Mouse (Mus musculus) forebrain, postnatal 0 days (tissue): ENCODE data around the gene Upb1. TPM values are rescaled to one million over a fixed set of nuclear protein-coding genes. Genes with fewer than 3 reads are reported as not detected.

Experiments used
- ATAC-seq: fragments of 200-750 bp; cut with Nextera tagmentation; 2 replicates; pipeline ENCODE4 v1.8.0; 2017; ENCODE audit warnings: mild to moderate bottlenecking, moderate library complexity
- DNase-seq: peaks from one replicate; pipeline ENCODE4 v3.0.0-alpha.2; 2015
- H3K27ac ChIP-seq: fragments of 300-500 bp; sonication (generic); 2 replicates; pipeline ENCODE4 v1.5.1; 2014; ENCODE audit warnings: low read depth, mild to moderate bottlenecking, antibody characterized with exemption, low read length, moderate library complexity, mixed read lengths
- H3K27me3 ChIP-seq: fragments of 300-500 bp; sonication (generic); 2 replicates; pipeline ENCODE4 v1.6.1; 2014; ENCODE audit warnings: mild to moderate bottlenecking, low read length, mixed read lengths; ENCODE audit not compliant: insufficient read depth
- H3K36me3 ChIP-seq: fragments of 300-500 bp; sonication (generic); 2 replicates; pipeline ENCODE4 v1.6.1; 2014; ENCODE audit warnings: mild to moderate bottlenecking, moderate library complexity; ENCODE audit not compliant: insufficient read depth
- H3K4me1 ChIP-seq: fragments of 300-500 bp; sonication (generic); 2 replicates; pipeline ENCODE4 v1.6.1; 2014; ENCODE audit warnings: antibody characterized with exemption; ENCODE audit not compliant: insufficient read depth
- H3K4me2 ChIP-seq: fragments of 300-500 bp; sonication (generic); 2 replicates; pipeline ENCODE4 v1.6.1; 2014; ENCODE audit warnings: low read depth, mild to moderate bottlenecking, moderate library complexity
- H3K4me3 ChIP-seq: fragments of 300-500 bp; sonication (generic); 2 replicates; pipeline ENCODE4 v1.5.1; 2014; ENCODE audit warnings: low read depth, low read length, mixed read lengths
- H3K9ac ChIP-seq: fragments of 300-500 bp; sonication (generic); 2 replicates; pipeline ENCODE4 v1.6.1; 2014; ENCODE audit warnings: mild to moderate bottlenecking
- H3K9me3 ChIP-seq: fragments of 300-500 bp; sonication (generic); 2 replicates; pipeline ENCODE4 v1.6.1; 2016; ENCODE audit warnings: low read length
- CTCF ChIP-seq: sonication (generic); IDR thresholded peaks from 2 replicates; pipeline ENCODE4 v1.5.1; 2016; ENCODE audit warnings: antibody characterized with exemption, control low read depth, low read depth
- WGBS: fragments of 180-500 bp; shearing (Covaris S2); extraction: QIAGEN DNeasy Blood & Tissue Kit; methylation state at CpG from one replicate; pipeline ENCODE4 v1.1.7; 2014; 5-methylcytosine and 5-hydroxymethylcytosine counted together
- polyA plus RNA-seq: library from polyadenylated mRNA; unstranded; fragments of >200 nt; fragmentation: Nextera tagmentation; extraction: Ambion mirVana; gene quantifications from 2 replicates; pipeline ENCODE4 v1.2.1, GENCODE M21; 2015
- total RNA-seq: library from RNA; depleted of rRNA; stranded (reverse); fragments of >200 nt; gene quantifications from 2 replicates; pipeline ENCODE4 v1.2.3, GENCODE M21; 2014

Gene Upb1
- total and polyA plus RNA-seq, 2 experiments from 2014 or later: 0.58 to 0.62 TPM

GRCm38 (mm10) chr10:75481703-75482102 is 80.8 kb downstream of the Upb1 start:
- DNase-seq (no peak), ATAC-seq (no peak)
- H3K9ac ChIP-seq: no peak overlapping the region
- TF ChIP-seq CTCF: no peak
- WGBS: 88% methylated on average over 4 of the region's 4 CpGs
- no peak overlapping the region for H3K4me3 ChIP-seq
- no peak overlapping the region for H3K4me2 ChIP-seq
- no peaks in the 10 kb centered on the region for H3K36me3 ChIP-seq
- no peaks in the 10 kb centered on the region for H3K9me3 ChIP-seq
- 0 out of 2 replicates have a peak, but pooled peaks cover 4% of the 10 kb centered on the region for H3K4me1 ChIP-seq
- no peak overlapping the region for H3K27ac ChIP-seq
- no peaks in the 10 kb centered on the region for H3K27me3 ChIP-seq

DNA sequence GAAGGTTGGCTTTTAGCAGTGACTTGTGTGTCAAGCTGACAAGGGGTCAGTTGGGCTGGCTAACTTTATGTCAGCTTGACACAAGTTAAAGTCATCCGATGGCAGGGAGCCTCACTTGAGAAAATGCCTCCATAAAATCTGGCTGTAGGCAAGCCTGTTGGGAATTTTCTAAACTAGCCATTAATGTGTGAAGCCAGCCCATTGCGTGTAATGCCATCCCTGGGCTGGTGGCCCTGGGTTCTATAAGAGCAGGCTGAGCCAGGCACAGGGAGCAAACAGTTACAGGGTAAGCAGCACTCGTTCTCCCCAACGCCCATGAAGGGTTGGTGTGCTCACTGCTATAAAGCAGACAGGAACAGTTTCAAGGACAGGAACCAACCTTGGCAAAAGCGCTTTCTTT is 81.4 kb downstream of the Upb1 start:
- no peak overlapping the region for H3K9ac ChIP-seq
- no peaks in the 10 kb centered on the region for H3K36me3 ChIP-seq
- no peak overlapping the region for H3K27ac ChIP-seq
- H3K4me3 ChIP-seq: no peak overlapping the region
- no peak for DNase-seq
- 0 out of 2 replicates have a peak, but pooled peaks cover 4% of the 10 kb centered on the region for H3K4me1 ChIP-seq
- no peak for ATAC-seq
- TF ChIP-seq CTCF: no peak
- no peaks in the 10 kb centered on the region for H3K9me3 ChIP-seq
- no peak overlapping the region for H3K4me2 ChIP-seq
- 94% methylated on average over 5 of the region's 5 CpGs for WGBS
- H3K27me3 ChIP-seq: no peaks in the 10 kb centered on the region

DNA sequence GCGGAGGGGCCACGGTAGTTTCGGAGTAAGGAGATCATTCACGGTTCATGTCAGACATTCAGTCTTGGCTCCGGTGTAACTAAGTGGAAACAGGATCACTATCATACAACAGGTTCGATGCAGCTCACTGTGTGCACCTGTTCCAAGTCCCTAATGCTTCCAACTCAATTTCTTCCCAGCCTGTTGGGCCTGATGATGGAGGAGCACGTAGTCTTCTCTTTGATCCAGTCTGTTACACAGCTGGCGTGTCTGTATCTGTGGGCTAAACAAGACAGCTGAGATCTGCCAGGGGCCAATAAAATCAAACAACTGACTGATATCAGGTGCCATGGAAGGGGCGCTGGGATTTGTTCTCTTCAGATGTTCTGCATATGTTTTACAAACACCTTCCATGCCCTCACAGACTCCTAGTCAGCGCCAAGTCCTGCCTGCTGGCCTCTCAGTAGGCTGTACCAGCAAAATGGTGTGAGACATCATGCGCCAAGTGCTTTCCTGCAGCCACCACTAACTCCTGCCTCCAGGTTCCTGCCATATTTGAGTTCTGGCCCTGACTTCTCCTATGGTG is 82.1 kb downstream of the Upb1 start:
- 85% methylated on average over 11 of the region's 11 CpGs for WGBS
- TF ChIP-seq CTCF: no peak
- H3K9me3 ChIP-seq: no peaks in the 10 kb centered on the region
- H3K9ac ChIP-seq: no peak overlapping the region
- no peak overlapping the region for H3K4me3 ChIP-seq
- H3K27me3 ChIP-seq: no peaks in the 10 kb centered on the region
- no peak overlapping the region for H3K4me2 ChIP-seq
- ATAC-seq (no peak), DNase-seq (no peak)
- 0 out of 2 replicates have a peak, but pooled peaks cover 4% of the 10 kb centered on the region for H3K4me1 ChIP-seq
- no peak overlapping the region for H3K27ac ChIP-seq
- H3K36me3 ChIP-seq: no peaks in the 10 kb centered on the region

- no peak overlapping the region for H3K27ac ChIP-seq
- H3K4me3 ChIP-seq: no peak overlapping the region
- no peak for TF ChIP-seq CTCF
- no peaks in the 10 kb centered on the region for H3K36me3 ChIP-seq
- H3K4me2 ChIP-seq: no peak overlapping the region
- no peaks in the 10 kb centered on the region for H3K4me1 ChIP-seq
- no peaks in the 10 kb centered on the region for H3K27me3 ChIP-seq
- 89% methylated on average over 6 of the region's 6 CpGs for WGBS
- no peak for DNase-seq
- ATAC-seq: no peak
- no peak overlapping the region for H3K9ac ChIP-seq
- no peaks in the 10 kb centered on the region for H3K9me3 ChIP-seq
Observed at GRCm38 (mm10) chr10:75484066-75484465, 83.2 kb downstream of the Upb1 start.

GRCm38 (mm10) chr10:75484767-75485166 is 83.9 kb downstream of the Upb1 start:
- 79% methylated on average over 6 of the region's 6 CpGs for WGBS
- no peaks in the 10 kb centered on the region for H3K36me3 ChIP-seq
- H3K9me3 ChIP-seq: no peaks in the 10 kb centered on the region
- H3K4me3 ChIP-seq: no peak overlapping the region
- no peak overlapping the region for H3K27ac ChIP-seq
- no peaks in the 10 kb centered on the region for H3K27me3 ChIP-seq
- TF ChIP-seq CTCF: no peak
- DNase-seq (no peak), ATAC-seq (no peak)
- H3K4me2 ChIP-seq: no peak overlapping the region
- H3K4me1 ChIP-seq: no peaks in the 10 kb centered on the region
- H3K9ac ChIP-seq: no peak overlapping the region

DNA sequence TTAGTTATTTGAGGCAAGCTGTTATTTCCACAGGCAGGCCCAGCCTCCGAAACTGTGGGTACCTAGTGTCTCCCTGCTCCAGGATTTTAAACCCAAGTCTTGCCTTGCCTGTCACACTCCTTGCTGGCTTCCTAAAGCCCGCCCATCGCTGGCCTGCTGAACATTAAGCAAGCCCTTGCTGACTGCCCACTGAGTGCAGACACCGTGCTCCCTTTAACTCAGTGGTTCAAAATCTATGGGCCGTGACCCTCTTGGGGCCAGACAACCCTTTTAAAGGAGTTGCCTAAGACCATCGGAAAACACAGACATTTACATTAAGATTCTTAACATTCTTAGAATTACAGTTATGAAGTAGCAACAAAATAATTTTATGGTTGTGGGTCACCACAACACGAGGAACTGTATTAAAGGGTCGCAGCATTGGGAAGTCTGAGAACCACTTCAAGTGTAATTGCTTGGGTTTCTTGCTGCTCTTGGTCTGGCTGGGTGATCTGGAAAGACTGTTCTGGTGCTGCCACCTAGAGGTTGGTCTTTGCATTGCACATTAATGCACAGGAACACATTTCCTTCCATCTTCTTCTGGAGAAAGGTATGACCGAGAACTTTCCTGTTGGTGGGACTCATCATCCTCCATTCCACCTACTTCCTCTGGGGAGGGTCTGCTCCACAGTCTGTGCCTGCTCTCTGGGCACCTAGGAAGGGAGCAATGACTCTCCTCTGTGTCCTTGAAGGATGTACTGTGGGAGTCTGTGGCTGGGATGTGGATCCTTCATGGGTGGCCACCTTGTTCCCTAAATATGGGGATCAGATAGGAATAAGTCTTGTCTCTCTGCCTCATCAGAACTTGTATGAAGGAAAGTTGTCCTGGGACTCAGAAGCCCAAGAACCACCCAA is 85.4 kb downstream of the Upb1 start:
- DNase-seq (peak; percentile 89), ATAC-seq (peak; percentile 74)
- 59% methylated on average over 9 of the region's 9 CpGs for WGBS
- H3K36me3 ChIP-seq: no peaks in the 10 kb centered on the region
- no peak overlapping the region for H3K4me2 ChIP-seq
- no peak overlapping the region for H3K9ac ChIP-seq
- H3K27me3 ChIP-seq: no peaks in the 10 kb centered on the region
- H3K9me3 ChIP-seq: no peaks in the 10 kb centered on the region
- no peak overlapping the region for H3K4me3 ChIP-seq
- no peaks in the 10 kb centered on the region for H3K4me1 ChIP-seq
- peak; percentile 97 for TF ChIP-seq CTCF
- no peak overlapping the region for H3K27ac ChIP-seq

- H3K27ac ChIP-seq: no peak overlapping the region
- no peaks in the 10 kb centered on the region for H3K36me3 ChIP-seq
- H3K4me2 ChIP-seq: no peak overlapping the region
- H3K9ac ChIP-seq: no peak overlapping the region
- no peak overlapping the region for H3K4me3 ChIP-seq
- no peaks in the 10 kb centered on the region for H3K27me3 ChIP-seq
- no peaks in the 10 kb centered on the region for H3K9me3 ChIP-seq
- H3K4me1 ChIP-seq: no peaks in the 10 kb centered on the region
- DNase-seq (no peak), ATAC-seq (no peak; the same call in 1 of the 2 replicates)
- 63% methylated on average over 3 of the region's 3 CpGs for WGBS
- TF ChIP-seq CTCF: no peak
Observed at GRCm38 (mm10) chr10:75487131-75487530, 86.2 kb downstream of the Upb1 start.
